Mouse (Mus musculus): ENCODE measurements around the gene Rbfox1.
A peak's percentile ranks its signal among the peaks of the same experiment; 100 is the strongest.

Gene Rbfox1

GRCm38 (mm10) chr16:7076707-7077106, 1191.6 kb downstream of the Rbfox1 start:
- no peak for DNase-seq (ENCODE audit: low read depth, low spot score)

DNA sequence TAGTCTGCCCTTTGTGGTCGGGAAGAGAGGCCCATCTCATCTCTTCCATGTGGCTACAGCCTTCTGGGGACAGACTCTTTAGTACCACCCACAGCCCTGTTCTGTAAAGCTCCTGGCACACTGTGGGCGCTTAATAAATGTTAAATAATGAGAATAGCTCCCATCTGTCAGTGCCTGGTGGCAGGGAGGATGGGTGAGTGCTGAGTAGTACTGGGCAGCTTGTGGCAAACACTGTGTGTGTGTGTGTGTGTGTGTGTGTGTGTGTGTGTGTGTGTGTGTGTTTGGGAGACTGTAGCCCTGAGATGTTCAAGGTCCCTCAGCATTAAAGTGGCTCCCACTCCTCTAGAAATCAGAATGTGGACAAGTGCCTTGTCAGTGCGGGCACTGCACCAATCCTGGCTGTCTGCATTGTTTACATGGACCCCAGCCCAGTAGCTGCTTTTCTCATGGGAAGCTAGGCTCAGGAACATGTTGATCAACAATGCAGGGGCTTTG, 1196.0 kb downstream of the Rbfox1 start:
- no peak for DNase-seq (ENCODE audit: low read depth, low spot score)

DNA sequence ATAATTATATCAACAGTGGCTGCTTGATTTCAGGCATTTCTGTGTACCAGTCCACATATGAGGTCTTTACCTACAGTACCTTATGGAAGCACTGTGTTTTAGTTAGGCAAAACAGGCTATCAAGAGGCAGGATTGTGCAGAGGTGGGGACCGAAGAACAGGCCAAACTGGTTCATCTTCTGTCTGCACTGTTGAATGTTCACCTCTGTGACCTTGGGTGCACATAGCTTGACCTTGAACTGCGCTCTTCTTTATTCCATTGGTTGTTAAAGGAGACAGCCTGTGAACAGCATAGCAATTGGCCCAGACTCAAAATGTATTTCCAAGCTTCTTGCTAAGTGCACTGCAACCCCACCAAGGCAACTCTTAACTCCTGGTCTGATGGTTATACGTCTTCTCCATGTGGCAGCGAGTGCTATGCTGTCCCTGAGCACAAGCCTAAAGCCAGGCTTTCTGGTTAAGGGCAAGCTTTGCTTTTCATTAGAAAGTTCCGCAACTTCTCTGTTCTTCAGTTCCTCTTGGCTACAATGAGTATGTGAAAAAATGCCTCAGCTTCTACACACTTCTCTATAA, 1196.6 kb downstream of the Rbfox1 start:
- no peak for DNase-seq (ENCODE audit: low read depth, low spot score)

DNA sequence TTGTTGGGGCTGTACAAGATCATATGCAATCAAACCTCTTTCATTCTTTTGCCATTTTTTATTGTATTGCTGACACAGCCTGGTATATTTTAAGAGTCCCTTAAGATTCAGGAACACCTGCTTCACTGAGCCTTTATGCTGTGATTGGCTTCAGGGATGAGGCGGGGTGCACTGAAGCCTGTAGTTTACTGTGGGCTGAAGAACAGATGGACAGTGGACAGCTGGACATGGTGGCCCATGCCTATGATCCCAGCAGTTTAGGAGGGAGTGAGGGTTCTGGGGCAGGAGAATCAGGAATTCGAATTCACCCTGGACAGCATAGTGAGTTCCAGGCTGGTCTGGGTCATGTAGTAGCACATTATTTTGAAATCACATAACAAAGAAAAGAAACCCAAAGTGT, 1198.8 kb downstream of the Rbfox1 start:
- DNase-seq (ENCODE audit: low read depth, low spot score) = no peak

DNA sequence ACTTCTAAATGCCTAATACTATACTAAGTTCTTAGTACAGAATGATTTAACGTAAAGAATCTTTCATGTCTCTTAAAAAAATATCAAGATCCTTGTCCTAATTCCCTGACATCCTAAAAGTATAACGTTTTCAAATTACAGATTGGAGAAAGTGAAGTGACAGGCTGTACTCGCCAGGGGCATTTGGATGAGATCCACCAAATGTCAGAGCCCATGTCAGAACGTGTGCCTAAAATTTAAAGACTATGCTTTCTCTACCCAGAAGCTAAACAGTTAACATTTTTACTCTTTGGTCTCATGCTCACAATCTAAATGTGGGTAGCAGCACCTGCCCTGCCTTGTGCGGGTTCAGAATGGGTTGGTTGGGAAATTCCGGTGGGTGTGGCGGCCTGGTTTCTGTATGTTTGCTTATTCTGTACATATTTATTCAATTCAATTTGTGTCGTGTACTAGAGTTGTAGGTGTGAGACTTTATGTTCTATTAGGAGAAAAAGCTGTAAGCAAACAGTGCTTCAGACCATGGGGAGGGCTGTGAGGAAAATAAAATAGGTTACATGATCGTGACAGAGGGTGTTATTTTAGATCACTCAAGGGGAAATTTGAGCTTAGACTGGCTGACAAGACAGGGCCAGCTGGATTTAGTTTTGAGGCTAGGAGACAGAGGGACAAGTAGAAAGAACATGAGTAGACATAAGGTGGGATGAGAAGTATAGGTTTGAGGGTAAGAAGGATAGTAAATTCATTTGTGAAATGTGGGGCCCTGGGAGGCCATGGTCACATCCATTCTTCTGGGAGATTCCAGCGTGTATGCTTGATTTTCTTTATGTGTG, 1203.7 kb downstream of the Rbfox1 start:
- DNase-seq (ENCODE audit: low read depth, low spot score) = no peak

- no peak for DNase-seq (ENCODE audit: low read depth, low spot score)
Measured at GRCm38 (mm10) chr16:7089475-7089874, 1204.3 kb downstream of the Rbfox1 start.

DNA sequence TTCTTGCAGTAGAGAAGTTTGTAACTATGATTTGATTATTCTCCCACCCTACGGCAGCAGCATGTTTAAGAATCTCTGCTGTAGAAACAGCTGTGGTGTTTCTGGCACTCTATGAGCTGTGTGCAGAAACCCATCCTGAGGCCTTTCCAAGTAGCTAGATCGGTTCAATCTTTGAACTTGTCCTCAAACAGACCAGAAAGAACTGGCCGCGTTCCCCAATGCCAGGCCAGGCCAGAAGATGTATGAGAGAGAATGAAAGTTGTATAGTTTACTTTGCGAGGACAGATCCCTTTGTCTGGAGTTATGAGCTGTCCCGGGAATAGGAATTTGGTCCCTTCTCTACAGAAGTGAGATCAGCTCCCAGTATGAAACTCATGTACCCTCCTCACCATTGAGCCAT, 1205.0 kb downstream of the Rbfox1 start:
- no peak for DNase-seq (ENCODE audit: low read depth, low spot score)

- DNase-seq (ENCODE audit: low read depth, low spot score) = no peak
Measured at GRCm38 (mm10) chr16:7092811-7093210, 1207.7 kb downstream of the Rbfox1 start.

DNA sequence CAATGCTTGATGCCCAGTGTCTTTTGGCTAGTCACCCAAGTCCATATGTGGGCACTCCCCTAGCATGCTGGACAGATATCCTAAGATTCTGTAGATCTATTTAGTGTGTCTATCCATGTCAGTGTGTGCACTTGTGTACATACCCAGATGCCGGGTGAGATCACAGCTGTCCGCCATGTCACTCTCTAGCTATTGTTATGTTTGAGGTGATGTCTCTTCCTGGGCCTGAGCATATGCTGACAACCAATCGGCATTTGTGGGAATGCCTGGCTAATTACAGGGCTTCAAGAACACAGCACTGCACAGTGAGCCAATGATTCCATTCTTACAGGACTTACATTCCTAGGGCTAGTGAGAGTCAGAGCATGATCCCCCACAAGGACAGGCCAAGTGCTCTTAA, 1208.5 kb downstream of the Rbfox1 start:
- no peak for DNase-seq (ENCODE audit: low read depth, low spot score)

- DNase-seq (ENCODE audit: low read depth, low spot score) = peak; percentile 30
Measured at GRCm38 (mm10) chr16:7094181-7094749, 1209.1 kb downstream of the Rbfox1 start.

DNA sequence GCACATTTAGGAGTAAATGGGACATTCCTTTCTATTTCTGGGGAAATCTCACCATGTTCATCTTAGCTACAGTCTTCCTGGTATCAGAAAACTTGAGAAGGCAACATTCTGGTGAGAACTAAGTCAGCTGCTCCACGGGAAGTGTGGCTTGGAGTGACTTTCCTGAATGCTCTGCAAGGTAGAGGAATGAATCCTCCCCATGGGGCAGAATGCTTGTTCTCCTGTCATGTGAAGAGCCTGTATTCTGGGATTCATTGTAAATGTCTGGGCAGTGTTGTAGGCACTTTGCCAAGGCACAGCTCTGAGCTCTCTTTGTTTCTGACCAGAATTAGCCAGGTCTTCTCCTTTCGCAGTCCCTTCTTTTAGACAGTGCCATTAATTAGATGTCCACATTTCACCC, 1211.9 kb downstream of the Rbfox1 start:
- DNase-seq (ENCODE audit: low read depth, low spot score) = no peak

- no peak for DNase-seq (ENCODE audit: low read depth, low spot score)
Measured at GRCm38 (mm10) chr16:7097951-7098710, 1213.0 kb downstream of the Rbfox1 start.

GRCm38 (mm10) chr16:7099506-7100300, 1214.5 kb downstream of the Rbfox1 start:
- DNase-seq (ENCODE audit: low read depth, low spot score) = no peak

DNA sequence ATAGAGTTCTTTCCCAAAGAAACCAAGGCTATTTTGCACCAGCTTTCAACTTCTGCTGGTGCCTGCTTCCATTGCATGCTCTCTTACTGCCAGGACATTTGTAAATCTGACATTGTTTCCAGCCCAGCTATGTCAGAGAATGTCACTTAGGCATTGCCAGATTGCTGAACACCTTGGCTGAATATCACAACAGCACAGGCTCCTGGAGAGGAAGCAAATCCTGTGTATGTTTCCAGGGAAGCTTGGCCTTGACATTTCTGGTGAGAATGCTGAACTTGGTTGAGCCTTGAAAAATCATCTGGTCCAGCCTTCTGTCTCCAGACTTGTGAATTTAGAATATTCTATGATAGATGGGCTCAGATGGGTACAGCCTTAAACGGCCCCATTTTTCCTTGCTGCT, 1217.3 kb downstream of the Rbfox1 start:
- no peak for DNase-seq (ENCODE audit: low read depth, low spot score)

DNA sequence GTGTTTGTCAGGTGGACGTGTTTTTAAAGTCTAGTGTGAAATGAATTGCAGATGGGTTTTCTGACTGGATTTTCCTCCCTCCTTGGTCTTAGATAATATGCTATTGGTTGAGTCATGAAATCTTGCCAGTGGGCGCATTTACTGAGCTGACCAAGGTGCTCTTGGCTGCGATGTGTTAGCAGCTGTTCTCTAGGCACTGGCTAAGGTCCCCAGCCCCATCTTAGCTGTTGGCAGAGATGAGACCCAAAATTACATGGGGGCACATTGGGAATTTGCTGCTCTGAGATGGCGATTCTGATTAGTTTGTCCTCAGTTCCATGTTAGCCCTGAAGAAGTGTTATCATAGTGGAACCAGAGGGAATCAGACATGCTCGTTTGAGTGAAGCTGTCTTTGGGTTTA, 1218.1 kb downstream of the Rbfox1 start:
- no peak for DNase-seq (ENCODE audit: low read depth, low spot score)

GRCm38 (mm10) chr16:7106450-7107015, 1221.4 kb downstream of the Rbfox1 start:
- DNase-seq (ENCODE audit: low read depth, low spot score) = no peak

- no peak for DNase-seq (ENCODE audit: low read depth, low spot score)
Measured at GRCm38 (mm10) chr16:7115945-7116344, 1230.8 kb downstream of the Rbfox1 start.

DNA sequence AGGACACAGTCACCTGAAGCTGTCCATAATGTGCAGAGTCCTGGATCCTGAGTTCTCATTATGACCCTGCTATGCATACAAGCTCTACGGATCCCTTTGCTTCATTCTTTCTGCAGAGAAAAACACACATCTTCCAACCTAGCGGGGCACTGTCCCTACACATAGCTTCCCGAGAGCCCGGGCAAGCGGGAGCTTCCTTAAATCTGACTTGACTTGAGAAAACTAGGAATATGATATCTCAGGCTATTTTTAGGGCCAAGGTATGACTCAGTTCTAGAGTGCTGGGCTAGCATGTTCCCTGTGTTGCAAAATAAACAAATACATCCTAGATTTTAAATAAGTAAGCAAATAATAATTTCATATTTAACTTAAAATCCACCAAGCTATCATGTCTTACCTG, 1244.4 kb downstream of the Rbfox1 start:
- no peak for DNase-seq (ENCODE audit: low read depth, low spot score)

DNA sequence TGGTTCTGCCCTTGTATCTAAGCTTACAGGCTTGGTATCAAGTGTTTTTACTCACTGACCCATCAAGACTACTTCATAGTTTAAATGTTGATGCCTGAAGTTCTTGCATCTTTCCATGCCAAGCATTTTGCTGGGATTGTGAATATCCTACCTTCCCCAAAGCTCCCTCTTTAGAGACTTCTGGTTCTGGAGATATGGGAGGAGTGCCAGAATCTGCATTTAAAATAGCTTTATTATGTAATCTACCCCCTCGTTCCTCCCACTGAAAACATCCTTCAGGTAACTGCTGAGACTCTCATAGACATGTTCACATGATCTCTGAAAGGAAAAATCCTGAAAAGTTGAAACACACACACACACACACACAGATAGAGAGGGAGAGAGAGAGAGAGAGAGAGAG, 1247.3 kb downstream of the Rbfox1 start:
- no peak for DNase-seq (ENCODE audit: low read depth, low spot score)

DNA sequence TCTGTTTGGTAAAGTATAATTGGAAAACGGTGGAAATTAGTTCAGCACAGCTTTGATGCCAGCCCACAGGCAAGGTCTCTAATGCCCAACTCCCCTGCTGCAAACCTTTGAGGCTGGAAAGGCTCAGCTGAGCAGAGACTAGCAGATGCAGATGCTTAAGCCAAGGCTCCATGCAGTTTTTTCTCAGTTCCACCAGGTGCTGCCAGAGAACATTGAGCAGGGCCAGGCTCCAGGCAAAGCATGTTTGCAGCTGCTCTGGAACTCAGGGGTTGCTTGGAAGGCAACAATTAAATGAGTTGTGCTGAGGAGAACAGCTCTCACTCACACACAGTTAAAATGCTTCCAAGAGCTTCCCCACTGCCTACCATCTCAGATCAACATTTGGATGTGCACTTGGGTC, 1251.8 kb downstream of the Rbfox1 start:
- DNase-seq (ENCODE audit: low read depth, low spot score) = peak; percentile 63

- no peak for DNase-seq (ENCODE audit: low read depth, low spot score)
Measured at GRCm38 (mm10) chr16:7139480-7139879, 1254.3 kb downstream of the Rbfox1 start.

All from ZHBTc4 (cell line).